Mouse (Mus musculus) urinary bladder, postnatal 0 days (tissue): ENCODE results near the gene Wnt10b. TPM values are rescaled to one million over a fixed set of nuclear protein-coding genes. Genes with fewer than 3 reads are reported as not detected.

ENCODE experiments used
- polyA plus RNA-seq: library from polyadenylated mRNA; unstranded; fragments of >200 nt; fragmentation: Nextera tagmentation; extraction: Ambion mirVana; gene quantifications from 2 replicates; pipeline ENCODE4 v1.2.1, GENCODE M21; 2015

The Wnt10b gene
- 0.58 and 1.1 TPM in 2 replicates for polyA plus RNA-seq

DNA sequence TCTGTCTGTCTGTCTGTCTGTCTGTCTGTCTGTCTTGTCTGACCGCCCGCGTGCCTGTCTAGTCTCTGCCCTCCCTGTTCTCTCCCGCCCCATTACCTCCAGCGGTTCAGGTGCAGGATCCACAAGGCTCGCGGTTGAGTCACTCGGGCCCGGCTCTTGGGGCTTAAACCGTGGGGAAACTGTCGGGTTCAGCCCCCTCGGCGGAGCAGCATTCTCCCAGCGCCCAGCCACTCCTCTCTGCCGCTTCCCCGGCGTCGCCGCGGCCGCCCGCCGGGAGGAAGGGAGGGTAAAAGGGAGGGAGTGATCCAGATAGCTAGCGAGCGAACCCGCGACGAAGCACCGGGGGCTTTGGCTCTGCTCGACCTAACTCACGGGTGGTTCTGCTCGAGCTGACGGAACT is at the start of gene Wnt10b:
TSS of gene Wnt10b (minus strand) at position 389 of the 400 bp plus-strand sequence.

DNA sequence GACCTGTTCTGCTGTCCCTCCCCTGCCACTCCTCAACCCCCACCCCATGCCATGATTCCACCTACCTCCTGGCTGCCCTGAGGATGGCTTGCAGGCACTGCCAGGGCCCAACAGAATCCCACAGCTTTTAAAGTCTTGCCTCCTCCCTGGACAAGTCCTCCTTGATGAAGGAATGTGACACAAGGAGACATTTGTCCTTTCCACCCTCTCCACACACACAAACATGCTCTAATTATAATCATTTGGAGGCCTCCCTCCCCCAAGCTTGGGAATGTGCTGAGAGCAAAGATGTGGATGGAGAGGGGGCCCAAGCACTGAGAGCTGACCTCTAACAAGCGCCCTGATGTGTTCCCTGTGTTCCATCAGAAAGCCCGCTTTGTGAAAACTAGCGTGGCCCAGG is 31.4 kb upstream of the Wnt10b start, which contains the start of gene Ddn:
TSS of gene Ddn (minus strand) at position 101 of the 400 bp plus-strand sequence.

DNA sequence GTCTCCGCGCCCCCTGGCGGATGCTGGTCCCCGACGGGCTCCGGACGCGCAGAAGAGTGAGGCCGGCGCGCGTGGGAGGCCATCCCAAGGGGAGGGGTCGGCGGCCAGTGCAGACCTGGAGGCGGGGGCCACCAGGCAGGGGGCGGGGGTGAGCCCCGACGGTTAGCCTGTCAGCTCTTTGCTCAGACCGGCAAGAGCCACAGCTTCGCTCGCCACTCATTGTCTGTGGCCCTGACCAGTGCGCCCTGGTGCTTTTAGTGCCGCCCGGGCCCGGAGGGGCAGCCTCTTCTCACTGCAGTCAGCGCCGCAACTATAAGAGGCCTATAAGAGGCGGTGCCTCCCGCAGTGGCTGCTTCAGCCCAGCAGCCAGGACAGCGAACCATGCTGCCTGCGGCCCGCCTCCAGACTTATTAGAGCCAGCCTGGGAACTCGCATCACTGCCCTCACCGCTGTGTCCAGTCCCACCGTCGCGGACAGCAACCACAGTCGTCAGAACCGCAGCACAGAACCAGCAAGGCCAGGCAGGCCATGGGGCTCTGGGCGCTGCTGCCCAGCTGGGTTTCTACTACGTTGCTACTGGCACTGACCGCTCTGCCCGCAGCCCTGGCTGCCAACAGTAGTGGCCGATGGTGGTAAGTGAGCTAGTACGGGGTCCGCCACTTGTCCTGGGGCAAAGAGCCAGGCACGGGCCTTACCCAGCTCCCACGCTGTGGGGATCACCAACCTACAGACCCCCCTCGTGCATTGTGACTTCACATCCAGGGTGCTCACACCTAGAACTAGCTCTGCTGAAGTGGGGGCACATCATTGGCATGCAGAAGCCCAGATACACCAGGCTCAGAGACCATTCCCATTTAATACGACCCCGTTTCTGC is 11.9 kb upstream of the Wnt10b start, which contains the start of gene Wnt1:
TSS of gene Wnt1 (plus strand) at position 197 of the 875 bp plus-strand sequence.

DNA sequence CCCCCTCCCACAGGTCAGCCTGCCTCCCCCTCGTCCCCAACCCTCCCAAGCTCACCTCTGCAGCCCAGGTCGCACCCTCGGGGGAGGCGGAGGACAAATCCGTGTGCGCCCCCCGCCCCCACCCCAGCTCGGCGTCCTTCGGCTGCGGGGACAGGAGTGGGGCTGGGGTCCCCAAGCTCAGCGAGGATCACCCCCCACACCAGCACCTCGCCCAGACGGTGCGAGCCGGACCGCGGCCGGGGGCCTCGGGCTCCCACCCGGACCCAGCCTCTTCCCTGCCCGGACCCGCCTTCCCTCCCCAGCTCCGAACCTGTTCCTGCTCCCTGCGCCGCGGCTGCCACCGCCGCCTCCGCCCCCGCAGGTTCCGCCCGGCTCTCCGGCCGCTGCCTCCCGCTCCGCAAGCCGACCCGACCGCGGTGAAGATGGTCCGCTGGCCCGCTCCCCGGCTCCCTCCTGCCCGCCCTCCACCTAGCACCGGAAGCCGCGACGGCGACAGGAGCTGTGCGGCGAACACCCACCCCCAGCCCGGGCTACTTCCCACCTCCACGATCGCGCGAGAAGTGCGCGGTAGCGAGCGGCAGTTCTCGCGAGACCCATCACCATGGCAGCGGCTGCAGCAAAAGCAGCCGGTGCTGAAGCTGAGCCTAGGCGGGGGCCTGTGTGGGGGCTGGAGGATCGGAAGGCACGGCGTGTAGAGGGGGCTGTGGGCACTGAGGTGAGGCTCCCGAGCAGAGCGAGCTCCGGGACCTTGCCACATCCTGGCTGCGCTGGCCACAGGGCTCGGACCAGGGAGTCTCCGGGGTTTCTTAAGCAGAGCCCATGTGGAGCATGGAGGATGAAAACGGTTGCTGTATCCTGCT is 15.1 kb downstream of the Wnt10b start, which contains the start of gene Arf3:
TSS of gene Arf3 (minus strand) at position 545 of the 860 bp plus-strand sequence.

DNA sequence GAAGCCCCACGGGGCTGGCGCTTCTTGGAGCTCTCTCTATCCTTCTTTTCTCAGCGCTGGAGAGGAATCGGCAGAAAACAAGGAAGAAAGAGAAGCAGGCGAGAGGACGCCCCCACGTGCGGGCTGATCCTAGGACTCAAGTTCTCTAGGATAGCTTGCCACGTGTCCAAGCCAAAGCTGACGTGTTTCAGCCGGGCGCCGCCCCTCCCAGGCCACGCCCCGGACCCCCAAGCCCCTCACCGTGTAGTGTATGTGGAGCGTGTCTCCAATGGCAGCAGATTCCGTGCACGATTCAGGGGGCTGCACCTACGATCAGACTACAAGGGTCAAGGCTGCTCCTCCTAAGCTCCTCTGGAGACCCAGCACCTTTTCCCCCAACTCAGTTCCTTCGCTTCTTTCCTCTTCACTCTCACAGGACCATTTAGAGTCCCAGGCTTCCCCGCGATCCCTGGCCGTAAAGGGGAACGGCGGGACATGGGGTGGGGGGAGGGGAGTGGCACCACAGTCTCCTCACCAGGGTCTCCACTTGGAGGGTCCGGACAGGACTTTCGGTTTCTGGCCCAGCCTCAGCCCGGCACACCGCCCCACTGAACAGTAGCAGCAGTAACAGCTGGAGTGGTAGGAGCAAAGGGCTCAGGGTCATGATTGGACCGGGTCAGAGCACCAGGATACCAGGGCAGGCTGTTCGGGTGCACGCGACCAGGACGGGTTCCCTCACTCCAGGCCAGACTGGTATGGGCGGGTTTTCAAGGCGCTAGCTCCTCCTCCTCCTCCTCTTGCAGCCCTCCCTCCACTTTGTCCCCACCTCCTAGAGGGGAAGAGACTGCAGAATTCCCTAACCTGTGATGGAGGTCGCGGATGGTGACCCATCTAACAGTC is 50.3 kb downstream of the Wnt10b start, which contains the start of gene Fkbp11:
TSS of gene Fkbp11 (minus strand) at position 756 of the 879 bp plus-strand sequence.

Other genes with a start within 250 kb of the Wnt10b start
- 47.3 and 47.6 TPM in 2 replicates for gene Kansl2, start 243.9 kb downstream of the Wnt10b start, polyA plus RNA-seq
- gene Ccnt1, start 207.2 kb downstream of the Wnt10b start, polyA plus RNA-seq = 26.1 and 27.2 TPM in 2 replicates
- not detected in 2 replicates for gene 4930415O20Rik, start 207.1 kb downstream of the Wnt10b start, polyA plus RNA-seq
- 5.0 and 5.8 TPM in 2 replicates for gene Adcy6, start 168.1 kb downstream of the Wnt10b start, polyA plus RNA-seq
- gene Cacnb3, start 147.3 kb downstream of the Wnt10b start, polyA plus RNA-seq = 17.3 and 20.5 TPM in 2 replicates
- 11.6 and 12.9 TPM in 2 replicates for gene Ddx23, start 115.3 kb downstream of the Wnt10b start, polyA plus RNA-seq
- gene Rnd1, start 100.7 kb downstream of the Wnt10b start, polyA plus RNA-seq = 0.63 and 1.3 TPM in 2 replicates
- gene Ccdc65, start 69.9 kb downstream of the Wnt10b start, polyA plus RNA-seq = 4.9 and 5.3 TPM in 2 replicates
- gene Fkbp11, start 50.0 kb downstream of the Wnt10b start, polyA plus RNA-seq = 39.2 and 42.9 TPM in 2 replicates
- gene Arf3, start 14.9 kb downstream of the Wnt10b start, polyA plus RNA-seq = 24.2 and 25.3 TPM in 2 replicates
- 0.12 TPM in 1 of 2 replicates, not detected in the other for gene Wnt1, start 11.7 kb upstream of the Wnt10b start, polyA plus RNA-seq
- gene Ddn, start 31.3 kb upstream of the Wnt10b start, polyA plus RNA-seq = not detected in 2 replicates
- gene Prkag1, start 53.4 kb upstream of the Wnt10b start, polyA plus RNA-seq = 54.6 and 55.4 TPM in 2 replicates
- 5.1 TPM in 2 replicates for gene Kmt2d, start 93.1 kb upstream of the Wnt10b start, polyA plus RNA-seq
- 3.6 TPM in 2 replicates for gene Rhebl1, start 116.4 kb upstream of the Wnt10b start, polyA plus RNA-seq
- gene Dhh, start 120.4 kb upstream of the Wnt10b start, polyA plus RNA-seq = 0.48 and 0.96 TPM in 2 replicates
- gene Lmbr1l, start 140.1 kb upstream of the Wnt10b start, polyA plus RNA-seq = 8.2 and 10.4 TPM in 2 replicates
- 735 and 945 TPM in 2 replicates for gene Tuba1b, start 156.4 kb upstream of the Wnt10b start, polyA plus RNA-seq
- not detected in 2 replicates for gene Gm49450, start 175.4 kb upstream of the Wnt10b start, polyA plus RNA-seq
- 867 and 1,181 TPM in 2 replicates for gene Tuba1a, start 175.6 kb upstream of the Wnt10b start, polyA plus RNA-seq